Mouse (Mus musculus) CH12.LX (cell line): ENCODE data around the gene Sv2c. TPM values are rescaled to one million over a fixed set of nuclear protein-coding genes. Genes with fewer than 3 reads are reported as not detected.

Experiments used
- DNase-seq: peaks from one replicate; pipeline ENCODE4 v3.0.0-alpha.2; 2013; ENCODE audit errors: extremely low read depth
- H3K27ac ChIP-seq: 2 replicates; pipeline ENCODE4 v1.5.1; 2012; ENCODE audit warnings: low read depth, mild to moderate bottlenecking, control low read depth, moderate library complexity; ENCODE audit not compliant: insufficient read depth
- H3K27me3 ChIP-seq: replicated peaks from 2 replicates; pipeline ENCODE3; 2012; ENCODE audit warnings: inconsistent platforms
- H3K36me3 ChIP-seq, 2 experiments: replicated peaks in 1 of 2; 2 replicates each; pipeline versions ENCODE3 to v1.6.1; 2012; ENCODE audit warnings: inconsistent platforms in 1 of 2, low read length in 1 of 2, mild to moderate bottlenecking in 1 of 2, mixed read lengths in 1 of 2, moderate library complexity in 1 of 2; ENCODE audit not compliant: control insufficient read depth in 1 of 2, insufficient read depth in 1 of 2
- H3K4me1 ChIP-seq, 2 experiments: 2 replicates each; pipeline ENCODE4 v1.6.1; 2012; ENCODE audit warnings: inconsistent platforms in 1 of 2, moderate library complexity in 1 of 2; ENCODE audit not compliant: insufficient read depth in 2 of 2, control insufficient read depth in 1 of 2
- H3K4me2 ChIP-seq: 2 replicates; pipeline ENCODE4 v1.6.1; 2012; ENCODE audit warnings: low read depth, mild to moderate bottlenecking, control low read depth; ENCODE audit not compliant: poor library complexity, insufficient read depth, severe bottlenecking
- H3K4me3 ChIP-seq, 3 experiments: fragments of 150-350 bp in 1 of 3; sonication (generic) in 1 of 3; replicated peaks in 1 of 3; 2 replicates each; pipeline versions ENCODE3 to v1.5.1; 2011 to 2012; ENCODE audit warnings: low read depth in 2 of 3, low read length in 2 of 3, mild to moderate bottlenecking in 2 of 3, moderate library complexity in 2 of 3, control low read depth in 1 of 3, improper control_type of control experiment in 1 of 3, inconsistent platforms in 1 of 3, mixed read lengths in 1 of 3; ENCODE audit not compliant: poor library complexity in 1 of 3
- H3K79me2 ChIP-seq: replicated peaks from 2 replicates; pipeline ENCODE4 v1.6.1; 2012; ENCODE audit warnings: mild to moderate bottlenecking, moderate library complexity; ENCODE audit not compliant: control insufficient read depth, poor library complexity, insufficient read depth, severe bottlenecking; ENCODE audit errors: extremely low read depth
- H3K9ac ChIP-seq: 2 replicates; pipeline ENCODE4 v1.6.1; 2012; ENCODE audit warnings: low read depth, mild to moderate bottlenecking, control low read depth, moderate library complexity; ENCODE audit not compliant: insufficient read depth
- H3K9me3 ChIP-seq: replicated peaks from 2 replicates; pipeline ENCODE3; 2012; ENCODE audit warnings: low read length, inconsistent platforms, mixed read lengths
- BHLHE40 ChIP-seq: IDR thresholded peaks from 2 replicates; pipeline ENCODE4 v1.6.1; 2011; ENCODE audit warnings: mild to moderate bottlenecking, low read depth, low read length, improper control_type of control experiment
- E2F4 ChIP-seq: IDR thresholded peaks from 2 replicates; pipeline ENCODE4 v1.6.1; 2011; ENCODE audit warnings: low read depth, low read length, improper control_type of control experiment; ENCODE audit not compliant: insufficient replicate concordance
- ELF1 ChIP-seq: IDR thresholded peaks from 2 replicates; pipeline ENCODE4 v1.6.1; 2014; ENCODE audit warnings: low read depth, mild to moderate bottlenecking, inconsistent platforms, low read length, improper control_type of control experiment
- GABPA ChIP-seq: IDR thresholded peaks from 2 replicates; pipeline ENCODE4 v1.6.1; 2012; ENCODE audit warnings: low read depth, low read length, improper control_type of control experiment, inconsistent platforms; ENCODE audit not compliant: insufficient replicate concordance
- HCFC1 ChIP-seq: IDR thresholded peaks from 2 replicates; pipeline ENCODE4 v1.6.1; 2012; ENCODE audit warnings: low read depth, mild to moderate bottlenecking, inconsistent platforms, low read length, improper control_type of control experiment
- JUND ChIP-seq: conservative IDR thresholded peaks from 2 replicates; pipeline ENCODE4 v1.6.1; 2011; ENCODE audit warnings: low read depth, low read length, improper control_type of control experiment
- MAFK ChIP-seq: IDR thresholded peaks from 2 replicates; pipeline ENCODE4 v1.6.1; 2011; ENCODE audit warnings: low read length, improper control_type of control experiment; ENCODE audit not compliant: insufficient replicate concordance
- MEF2A ChIP-seq: IDR thresholded peaks from 2 replicates; pipeline ENCODE4 v1.6.1; 2014; ENCODE audit warnings: low read depth, mild to moderate bottlenecking, inconsistent platforms, low read length, improper control_type of control experiment, borderline replicate concordance
- NELFE ChIP-seq: IDR thresholded peaks from 2 replicates; pipeline ENCODE4 v1.6.1; 2011; ENCODE audit warnings: low read depth, low read length, improper control_type of control experiment
- NRF1 ChIP-seq: IDR thresholded peaks from 2 replicates; pipeline ENCODE4 v1.6.1; 2014; ENCODE audit warnings: low read depth, mild to moderate bottlenecking, inconsistent platforms, low read length, improper control_type of control experiment, moderate library complexity
- POLR2A ChIP-seq: IDR thresholded peaks from 2 replicates; pipeline ENCODE4 v1.6.1; 2011; ENCODE audit warnings: low read depth, mild to moderate bottlenecking, improper control_type of control experiment, low read length
- RCOR1 ChIP-seq: conservative IDR thresholded peaks from 2 replicates; pipeline ENCODE4 v1.6.1; 2012; ENCODE audit warnings: low read depth, mild to moderate bottlenecking, inconsistent platforms, low read length, improper control_type of control experiment
- TBP ChIP-seq: conservative IDR thresholded peaks from 2 replicates; pipeline ENCODE4 v1.6.1; 2011; ENCODE audit warnings: low read depth, low read length, improper control_type of control experiment
- USF2 ChIP-seq: conservative IDR thresholded peaks from 2 replicates; pipeline ENCODE4 v1.6.1; 2011; ENCODE audit warnings: low read depth, low read length, improper control_type of control experiment
- ZC3H11A ChIP-seq: IDR thresholded peaks from 2 replicates; pipeline ENCODE4 v1.6.1; 2012; ENCODE audit warnings: low read depth, mild to moderate bottlenecking, inconsistent platforms, low read length, improper control_type of control experiment
- ZKSCAN1 ChIP-seq: IDR thresholded peaks from 2 replicates; pipeline ENCODE4 v1.6.1; 2012; ENCODE audit warnings: low read depth, inconsistent platforms, low read length, improper control_type of control experiment, borderline replicate concordance
- ZMIZ1 ChIP-seq: IDR thresholded peaks from 2 replicates; pipeline ENCODE4 v1.6.1; 2012; ENCODE audit warnings: low read depth, mild to moderate bottlenecking, inconsistent platforms, low read length, improper control_type of control experiment
- ZNF384 ChIP-seq: IDR thresholded peaks from 2 replicates; pipeline ENCODE4 v1.6.1; 2012; ENCODE audit warnings: low read depth, low read length, improper control_type of control experiment, inconsistent platforms
- dilution Hi-C: fragments of 300-500 bp; cut with MboI; formaldehyde crosslinking; loops from 2 replicates; pipeline ENCODE4 v1.14.3; 2020; ENCODE audit warnings: low sequenced_read_pairs; ENCODE audit not compliant: extremely low pct_unique_long_range_greater_than_20kb, extremely low pct_ligation_motif_present
- in situ Hi-C: fragments of 300-500 bp; cut with MboI; formaldehyde crosslinking; loops from 3 replicates; pipeline ENCODE4 v1.14.3; 2019; ENCODE audit warnings: low sequenced_read_pairs, low pct_ligation_motif_present, low pct_unique_long_range_greater_than_20kb, mixed read lengths
- polyA plus RNA-seq: library from polyadenylated mRNA; unstranded; fragments of >175 nt; gene quantifications from 2 replicates; pipeline ENCODE4 v1.2.1, GENCODE M21; 2012; ENCODE audit warnings: low read depth; ENCODE audit not compliant: insufficient read length
- total RNA-seq, 2 experiments: library from RNA; depleted of rRNA; stranded (reverse); fragments of 300-350 nt in 1 of 2; fragments of >200 nt in 1 of 2; gene quantifications; 2 replicates each; pipeline ENCODE4 v1.2.3; 2012 to 2014

The Sv2c gene
- total and polyA plus RNA-seq, 3 experiments = 0.04 to 0.13 TPM; not detected in 1

DNA sequence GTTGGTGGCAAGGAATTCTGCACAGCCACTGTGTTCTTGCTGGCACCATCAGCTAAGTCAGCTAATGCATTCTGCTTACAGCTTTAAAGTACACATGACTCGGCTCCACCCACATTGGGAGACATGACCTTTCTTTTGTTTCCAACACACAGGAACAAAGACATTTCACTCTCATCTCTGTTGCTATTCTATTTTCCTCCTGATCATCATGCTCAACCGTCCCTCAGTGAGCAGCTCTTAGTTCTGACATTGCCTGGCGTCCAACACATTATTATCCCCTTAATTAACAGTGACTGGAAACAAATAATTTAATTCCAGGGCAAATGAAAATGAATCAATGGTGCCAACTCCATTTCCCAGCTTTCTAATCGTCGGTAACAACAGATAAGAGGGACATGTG, 87.0 kb downstream of the Sv2c start:
- DNase-seq = no peak
- no peak overlapping the region for H3K27ac ChIP-seq
- dilution Hi-C loops = no loop called here
- H3K4me2 ChIP-seq = no peak overlapping the region
- H3K9me3 ChIP-seq = no peaks in the 10 kb centered on the region
- in situ Hi-C loops = no loop called here
- H3K4me3 ChIP-seq = no peak overlapping the region
- no peak overlapping the region for H3K9ac ChIP-seq
- H3K36me3 ChIP-seq = no peaks in the 10 kb centered on the region
- H3K4me1 ChIP-seq = no peaks in the 10 kb centered on the region
- H3K79me2 ChIP-seq = no peaks in the 10 kb centered on the region
- TF ChIP-seq BHLHE40 (no peak), ZMIZ1 (no peak), JUND (no peak), TBP (no peak), ZNF384 (no peak), HCFC1 (no peak), GABPA (no peak), USF2 (no peak), NELFE (no peak), ZKSCAN1 (no peak), ELF1 (no peak), NRF1 (no peak)
- TF ChIP-seq, all 38 proteins: peak for 0
- no peaks in the 10 kb centered on the region for H3K27me3 ChIP-seq

DNA sequence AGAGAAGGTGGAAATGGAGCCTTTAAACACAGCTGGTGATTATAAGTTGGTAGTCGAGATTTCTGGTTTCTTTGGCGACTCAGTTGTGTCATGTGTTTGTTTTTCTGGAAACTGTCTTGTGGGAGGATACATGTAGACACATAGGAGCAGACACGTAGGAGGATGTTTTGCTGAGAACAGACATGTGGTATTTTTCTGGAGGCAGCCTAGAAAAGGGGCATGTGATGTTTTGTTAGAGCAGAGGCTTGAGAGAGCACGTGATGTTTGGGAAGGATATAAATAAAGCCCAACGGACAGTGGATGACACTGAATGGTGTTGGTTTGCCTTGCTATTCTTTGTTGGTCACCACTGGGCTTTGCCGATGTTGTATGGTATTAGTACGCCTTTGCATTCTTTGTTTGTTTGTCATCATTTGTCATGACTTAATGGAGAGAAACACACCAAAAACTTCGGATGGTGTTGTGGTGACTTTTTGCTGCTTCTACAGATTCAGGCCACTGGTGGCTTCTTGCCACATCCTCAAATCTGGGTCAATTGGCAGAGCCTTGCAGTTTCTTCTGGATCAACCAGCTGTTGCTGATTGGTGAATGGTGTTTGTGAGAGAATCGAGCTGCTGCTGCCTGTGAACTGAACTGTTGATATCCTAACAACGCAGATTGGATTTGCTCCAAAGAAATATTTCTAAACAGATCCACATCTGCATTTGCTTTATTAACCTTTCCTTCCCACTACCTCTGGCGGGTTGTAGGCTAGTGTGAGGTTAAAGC, 91.9 kb downstream of the Sv2c start:
- in situ Hi-C loops = no loop called here
- no peak overlapping the region for H3K27ac ChIP-seq
- TF ChIP-seq MAFK (no peak), MEF2A (no peak), RCOR1 (no peak), HCFC1 (no peak), ZNF384 (no peak), USF2 (no peak), E2F4 (no peak), ZC3H11A (no peak), POLR2A (no peak)
- TF ChIP-seq, all 38 proteins: peak for 0
- Histone ChIP-seq H3K27me3 (no peaks in the 10 kb centered on the region), H3K4me2 (no peak overlapping the region), H3K79me2 (no peaks in the 10 kb centered on the region), H3K9me3 (no peaks in the 10 kb centered on the region), H3K4me3 (no peak overlapping the region), H3K9ac (no peak overlapping the region), H3K36me3 (no peaks in the 10 kb centered on the region), H3K4me1 (no peaks in the 10 kb centered on the region)
- dilution Hi-C loops = no loop called here
- no peak for DNase-seq
